Mouse (Mus musculus): Measurements from ENCODE around the gene St6galnac5. TPM values are rescaled to one million over a fixed set of nuclear protein-coding genes. Genes with fewer than 3 reads are reported as not detected.

Gene St6galnac5
- polyA plus RNA-seq, 1 experiment from 2014 or later = 0.43 TPM

- DNase-seq (ENCODE audit: low spot score) = no peak
- Histone ChIP-seq H3K9ac (ENCODE audit: low read depth, low read length) (no peak overlapping the region), H3K36me3 (ENCODE audit: control insufficient read depth, insufficient read depth, low read length) (no peaks in the 10 kb centered on the region), H3K4me3 (ENCODE audit: low read depth, low read length) (no peak overlapping the region), H3K4me1 (replicated peaks; ENCODE audit: control insufficient read depth, insufficient read depth, low read length) (peaks cover 18% of the 10 kb centered on the region), H3K9me3 (ENCODE audit: control insufficient read depth, low read length) (no peaks in the 10 kb centered on the region), H3K27me3 (replicated peaks; ENCODE audit: control insufficient read depth, insufficient read depth, low read length) (no peaks in the 10 kb centered on the region), H3K4me2 (no peak overlapping the region), H3K27ac (ENCODE audit: low read depth, low read length) (no peak overlapping the region)
- WGBS = 89% methylated on average over 3 of the region's 3 CpGs
- no peak for ATAC-seq (replicated peaks; ENCODE audit: low FRiP score)
Measured at GRCm38 (mm10) chr3:152944766-152945165, 37.3 kb downstream of the St6galnac5 start.

GRCm38 (mm10) chr3:152942985-152943384, 39.1 kb downstream of the St6galnac5 start:
- Histone ChIP-seq H3K4me3 (ENCODE audit: low read depth, low read length) (no peak overlapping the region), H3K4me2 (no peak overlapping the region), H3K36me3 (ENCODE audit: control insufficient read depth, insufficient read depth, low read length) (no peaks in the 10 kb centered on the region), H3K9ac (ENCODE audit: low read depth, low read length) (no peak overlapping the region), H3K9me3 (ENCODE audit: control insufficient read depth, low read length) (no peaks in the 10 kb centered on the region), H3K27ac (ENCODE audit: low read depth, low read length) (no peak overlapping the region), H3K4me1 (replicated peaks; ENCODE audit: control insufficient read depth, insufficient read depth, low read length) (peaks cover 6% of the 10 kb centered on the region), H3K27me3 (replicated peaks; ENCODE audit: control insufficient read depth, insufficient read depth, low read length) (no peaks in the 10 kb centered on the region)
- DNase-seq (ENCODE audit: low spot score) (no peak), ATAC-seq (replicated peaks; ENCODE audit: low FRiP score) (peak; percentile 75)
- WGBS = 61% methylated on average over 11 of the region's 11 CpGs

- no peaks in the 10 kb centered on the region for H3K36me3 ChIP-seq (ENCODE audit: control insufficient read depth, insufficient read depth, low read length)
- WGBS = 66% methylated on average over 5 of the region's 5 CpGs
- H3K4me3 ChIP-seq (ENCODE audit: low read depth, low read length) = no peak overlapping the region
Measured at GRCm38 (mm10) chr3:152941671-152942070, 40.4 kb downstream of the St6galnac5 start.

DNA sequence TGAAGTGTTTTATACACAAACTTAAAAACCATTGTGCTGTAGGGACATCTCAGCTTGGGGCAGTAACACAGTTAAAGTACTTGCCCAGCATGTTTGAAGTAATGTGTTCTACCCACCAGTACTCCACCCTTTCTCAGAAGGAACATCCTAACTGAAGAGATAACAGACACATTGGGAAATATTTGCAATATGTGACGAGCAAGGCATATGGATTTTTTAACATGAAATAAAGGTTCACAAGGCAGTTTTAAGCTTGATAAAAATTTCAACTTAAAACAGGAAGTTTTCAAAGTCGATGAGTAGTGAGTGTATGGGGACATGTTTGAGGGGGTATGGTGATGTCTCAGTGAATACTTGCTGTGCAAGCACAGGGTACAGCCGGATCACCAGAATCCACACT, 45.7 kb downstream of the St6galnac5 start:
- WGBS = 73% methylated on average over 3 of the region's 3 CpGs
- Histone ChIP-seq H3K9ac (ENCODE audit: low read depth, low read length) (no peak overlapping the region), H3K27ac (ENCODE audit: low read depth, low read length) (no peak overlapping the region), H3K4me3 (ENCODE audit: low read depth, low read length) (no peak overlapping the region), H3K4me1 (replicated peaks; ENCODE audit: control insufficient read depth, insufficient read depth, low read length) (peaks cover 3% of the 10 kb centered on the region; the same call in 1 of the 2 replicates), H3K27me3 (replicated peaks; ENCODE audit: control insufficient read depth, insufficient read depth, low read length) (no peaks in the 10 kb centered on the region), H3K9me3 (ENCODE audit: control insufficient read depth, low read length) (no peaks in the 10 kb centered on the region), H3K4me2 (no peak overlapping the region), H3K36me3 (ENCODE audit: control insufficient read depth, insufficient read depth, low read length) (no peaks in the 10 kb centered on the region)
- DNase-seq (ENCODE audit: low spot score) = no peak
- no peak for ATAC-seq (replicated peaks; ENCODE audit: low FRiP score)

More at GRCm38 (mm10) chr3:152941671-152942070, 40.4 kb downstream of the St6galnac5 start:
- H3K27ac ChIP-seq (ENCODE audit: low read depth, low read length) = no peak overlapping the region
- ATAC-seq (replicated peaks; ENCODE audit: low FRiP score) (no peak), DNase-seq (ENCODE audit: low spot score) (no peak)
- H3K27me3 ChIP-seq (replicated peaks; ENCODE audit: control insufficient read depth, insufficient read depth, low read length) = no peaks in the 10 kb centered on the region
- H3K4me1 ChIP-seq (replicated peaks; ENCODE audit: control insufficient read depth, insufficient read depth, low read length) = peaks cover 7% of the 10 kb centered on the region
- H3K9me3 ChIP-seq (ENCODE audit: control insufficient read depth, low read length) = no peaks in the 10 kb centered on the region
- no peak overlapping the region for H3K4me2 ChIP-seq
- H3K9ac ChIP-seq (ENCODE audit: low read depth, low read length) = no peak overlapping the region

- no peaks in the 10 kb centered on the region for H3K36me3 ChIP-seq (ENCODE audit: control insufficient read depth, insufficient read depth, low read length)
- no peaks in the 10 kb centered on the region for H3K9me3 ChIP-seq (ENCODE audit: control insufficient read depth, low read length)
- peaks cover 12% of the 10 kb centered on the region for H3K4me1 ChIP-seq (replicated peaks; ENCODE audit: control insufficient read depth, insufficient read depth, low read length)
- no peak overlapping the region for H3K27ac ChIP-seq (ENCODE audit: low read depth, low read length)
- H3K9ac ChIP-seq (ENCODE audit: low read depth, low read length) = no peak overlapping the region
- whole genome bisulfite sequencing = 92% methylated on average over 3 of the region's 3 CpGs
- DNase-seq (ENCODE audit: low spot score) (no peak), ATAC-seq (replicated peaks; ENCODE audit: low FRiP score) (no peak)
- no peak overlapping the region for H3K4me3 ChIP-seq (ENCODE audit: low read depth, low read length)
- no peak overlapping the region for H3K4me2 ChIP-seq
- no peaks in the 10 kb centered on the region for H3K27me3 ChIP-seq (replicated peaks; ENCODE audit: control insufficient read depth, insufficient read depth, low read length)
Measured at GRCm38 (mm10) chr3:152933737-152934136, 48.3 kb downstream of the St6galnac5 start.

- H3K27ac ChIP-seq (ENCODE audit: low read depth, low read length) = no peak overlapping the region
- 72% methylated on average over 2 of the region's 2 CpGs for WGBS
- ATAC-seq (replicated peaks; ENCODE audit: low FRiP score) = no peak
Measured at GRCm38 (mm10) chr3:152932544-152932943, 49.5 kb downstream of the St6galnac5 start.

GRCm38 (mm10) chr3:152932096-152932495, 50.0 kb downstream of the St6galnac5 start:
- Histone ChIP-seq H3K9ac (ENCODE audit: low read depth, low read length) (no peak overlapping the region), H3K36me3 (ENCODE audit: control insufficient read depth, insufficient read depth, low read length) (no peaks in the 10 kb centered on the region), H3K4me3 (ENCODE audit: low read depth, low read length) (no peak overlapping the region), H3K4me2 (no peak overlapping the region), H3K27ac (ENCODE audit: low read depth, low read length) (no peak overlapping the region), H3K9me3 (ENCODE audit: control insufficient read depth, low read length) (no peaks in the 10 kb centered on the region), H3K27me3 (replicated peaks; ENCODE audit: control insufficient read depth, insufficient read depth, low read length) (no peaks in the 10 kb centered on the region), H3K4me1 (replicated peaks; ENCODE audit: control insufficient read depth, insufficient read depth, low read length) (peaks cover 18% of the 10 kb centered on the region)
- 54% methylated on average over 4 of the region's 4 CpGs for WGBS
- DNase-seq (ENCODE audit: low spot score) (no peak), ATAC-seq (replicated peaks; ENCODE audit: low FRiP score) (no peak)

More at GRCm38 (mm10) chr3:152932544-152932943, 49.5 kb downstream of the St6galnac5 start:
- H3K27me3 ChIP-seq (replicated peaks; ENCODE audit: control insufficient read depth, insufficient read depth, low read length) = no peaks in the 10 kb centered on the region
- H3K9ac ChIP-seq (ENCODE audit: low read depth, low read length) = no peak overlapping the region
- no peak overlapping the region for H3K4me3 ChIP-seq (ENCODE audit: low read depth, low read length)
- H3K9me3 ChIP-seq (ENCODE audit: control insufficient read depth, low read length) = no peaks in the 10 kb centered on the region
- H3K4me1 ChIP-seq (replicated peaks; ENCODE audit: control insufficient read depth, insufficient read depth, low read length) = peaks cover 18% of the 10 kb centered on the region
- no peaks in the 10 kb centered on the region for H3K36me3 ChIP-seq (ENCODE audit: control insufficient read depth, insufficient read depth, low read length)
- no peak for DNase-seq (ENCODE audit: low spot score)
- H3K4me2 ChIP-seq = no peak overlapping the region

- H3K9me3 ChIP-seq (ENCODE audit: control insufficient read depth, low read length) = no peaks in the 10 kb centered on the region
- no peak for ATAC-seq (replicated peaks; ENCODE audit: low FRiP score)
- no peak overlapping the region for H3K4me2 ChIP-seq
- 81% methylated on average over 3 of the region's 3 CpGs for WGBS
- no peak overlapping the region for H3K4me3 ChIP-seq (ENCODE audit: low read depth, low read length)
- DNase-seq (ENCODE audit: low spot score) = no peak
- H3K27me3 ChIP-seq (replicated peaks; ENCODE audit: control insufficient read depth, insufficient read depth, low read length) = no peaks in the 10 kb centered on the region
- no peak overlapping the region for H3K9ac ChIP-seq (ENCODE audit: low read depth, low read length)
- no peak overlapping the region for H3K27ac ChIP-seq (ENCODE audit: low read depth, low read length)
- H3K4me1 ChIP-seq (replicated peaks; ENCODE audit: control insufficient read depth, insufficient read depth, low read length) = peaks cover 16% of the 10 kb centered on the region
- H3K36me3 ChIP-seq (ENCODE audit: control insufficient read depth, insufficient read depth, low read length) = no peaks in the 10 kb centered on the region
Measured at GRCm38 (mm10) chr3:152931354-152931753, 50.7 kb downstream of the St6galnac5 start.

DNA sequence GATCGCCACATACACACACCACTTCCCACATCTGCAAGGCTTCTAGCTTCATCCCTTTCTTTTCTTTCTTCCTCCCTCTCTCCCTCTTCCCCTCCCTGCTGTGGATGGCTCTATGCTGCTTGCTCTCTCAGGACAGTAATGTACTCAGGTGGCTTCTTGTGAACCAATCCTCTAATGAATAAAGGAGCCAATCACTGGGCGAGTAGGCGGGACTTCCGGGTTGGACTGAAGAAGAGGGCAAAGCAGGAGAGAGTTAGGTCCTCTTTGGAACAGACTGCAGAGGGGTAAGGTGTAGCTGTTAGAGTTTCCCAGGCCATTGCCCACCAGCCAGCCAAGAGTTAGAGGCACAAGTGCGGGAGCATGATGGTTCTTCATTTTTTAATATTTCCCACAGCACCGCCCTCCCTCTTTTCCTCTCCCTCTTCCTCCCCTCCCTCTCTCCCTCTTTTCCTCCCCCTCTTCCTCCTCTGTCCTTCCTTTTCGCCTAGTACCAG, 52.2 kb downstream of the St6galnac5 start:
- no peak overlapping the region for H3K9ac ChIP-seq (ENCODE audit: low read depth, low read length)
- H3K9me3 ChIP-seq (ENCODE audit: control insufficient read depth, low read length) = no peaks in the 10 kb centered on the region
- no peak overlapping the region for H3K4me3 ChIP-seq (ENCODE audit: low read depth, low read length)
- WGBS = 71% methylated on average over 7 of the region's 7 CpGs
- H3K27me3 ChIP-seq (replicated peaks; ENCODE audit: control insufficient read depth, insufficient read depth, low read length) = no peaks in the 10 kb centered on the region
- H3K36me3 ChIP-seq (ENCODE audit: control insufficient read depth, insufficient read depth, low read length) = no peaks in the 10 kb centered on the region
- peaks cover 25% of the 10 kb centered on the region for H3K4me1 ChIP-seq (replicated peaks; ENCODE audit: control insufficient read depth, insufficient read depth, low read length)
- ATAC-seq (replicated peaks; ENCODE audit: low FRiP score) (peak; percentile 67), DNase-seq (ENCODE audit: low spot score) (no peak)
- no peak overlapping the region for H3K27ac ChIP-seq (ENCODE audit: low read depth, low read length)
- H3K4me2 ChIP-seq = peak overlapping the region; percentile 45

Data from liver, embryonic 11.5 days (tissue).